Mouse (Mus musculus) brain, embryonic 14.5 days (tissue): ENCODE results near the gene Sort1.

Experiments used
- CTCF ChIP-seq: fragments of 200-500 bp; IDR thresholded peaks from 2 replicates; pipeline ENCODE4 v1.5.1; 2012; ENCODE audit warnings: inconsistent platforms, mild to moderate bottlenecking, moderate library complexity, borderline replicate concordance; ENCODE audit not compliant: insufficient read depth, insufficient read length; ENCODE audit errors: extremely low read depth
- POLR2A ChIP-seq: fragments of 200-500 bp; IDR thresholded peaks from 2 replicates; pipeline ENCODE4 v1.6.1; 2012; ENCODE audit warnings: mild to moderate bottlenecking, inconsistent platforms, borderline replicate concordance; ENCODE audit not compliant: poor library complexity, insufficient read depth, insufficient read length, severe bottlenecking; ENCODE audit errors: extremely low read depth

- TF ChIP-seq CTCF (no peak), POLR2A (no peak)
These were observed 83.9 kb downstream of the Sort1 start for GRCm38 (mm10) chr3:108367828-108368227.
